Mouse (Mus musculus) liver, postnatal 0 days (tissue): ENCODE measurements at regions not wholly inside any gene's neighbourhood (a gene's known extent, or its start where the extent isn't known, plus 50 kb on each side); places are given as distances from the start of the nearest gene placed in this dataset.
A peak's percentile ranks its signal among the peaks of the same experiment; 100 is the strongest.
"Not testable (repeated sequence)": the region's sequence is repeated elsewhere in the genome, so short reads cannot be mapped to it uniquely, and the experiment has no call there.

ENCODE experiments used
- ATAC-seq: fragments of 200-750 bp; cut with Nextera tagmentation; 2 replicates; pipeline ENCODE4 v1.8.0; 2017; ENCODE audit warnings: mild to moderate bottlenecking, moderate library complexity
- DNase-seq: peaks from one replicate; pipeline ENCODE4 v3.0.0-alpha.2; 2016
- H3K27ac ChIP-seq: fragments of 300-500 bp; sonication (generic); 2 replicates; pipeline ENCODE4 v1.5.1; 2014; ENCODE audit warnings: antibody characterized with exemption, moderate library complexity, mild to moderate bottlenecking, low read depth
- H3K27me3 ChIP-seq: fragments of 300-500 bp; sonication (generic); 2 replicates; pipeline ENCODE4 v1.6.1; 2014; ENCODE audit warnings: low read length, control low read depth, mixed read lengths; ENCODE audit not compliant: insufficient read depth
- H3K36me3 ChIP-seq: fragments of 300-500 bp; sonication (generic); replicated peaks from 2 replicates; pipeline ENCODE4 v1.6.1; 2014; ENCODE audit warnings: mild to moderate bottlenecking, control low read depth, low read length, moderate library complexity, mixed read lengths; ENCODE audit not compliant: insufficient read depth
- H3K4me1 ChIP-seq: fragments of 300-500 bp; sonication (generic); 2 replicates; pipeline ENCODE4 v1.6.1; 2014; ENCODE audit warnings: antibody characterized with exemption, mild to moderate bottlenecking, control low read depth; ENCODE audit not compliant: insufficient read depth
- H3K4me2 ChIP-seq: fragments of 300-500 bp; sonication (generic); 2 replicates; pipeline ENCODE4 v1.6.1; 2014; ENCODE audit warnings: low read depth, mild to moderate bottlenecking, low read length, moderate library complexity, mixed read lengths
- H3K4me3 ChIP-seq: fragments of 300-500 bp; sonication (generic); 2 replicates; pipeline ENCODE4 v1.5.1; 2014; ENCODE audit warnings: low read depth, low read length
- H3K9ac ChIP-seq: fragments of 300-500 bp; sonication (generic); replicated peaks from 2 replicates; pipeline ENCODE4 v1.6.1; 2014; ENCODE audit warnings: mild to moderate bottlenecking, moderate library complexity
- H3K9me3 ChIP-seq: fragments of 300-500 bp; sonication (generic); 2 replicates; pipeline ENCODE4 v1.6.1; 2016; ENCODE audit warnings: mild to moderate bottlenecking, control low read depth, low read length, mixed read lengths
- CTCF ChIP-seq: sonication (generic); IDR thresholded peaks from 2 replicates; pipeline ENCODE4 v1.5.1; 2016; ENCODE audit warnings: antibody characterized with exemption, low read depth
- EP300 ChIP-seq: IDR thresholded peaks from 2 replicates; pipeline ENCODE4 v1.6.1; 2016; ENCODE audit warnings: antibody characterized with exemption, low read depth, mild to moderate bottlenecking
- WGBS: fragments of 180-500 bp; shearing (Covaris S2); extraction: QIAGEN DNeasy Blood & Tissue Kit; methylation state at CpG from one replicate; pipeline ENCODE4 v1.1.7; 2014; ENCODE audit not compliant: insufficient replicate concordance; 5-methylcytosine and 5-hydroxymethylcytosine counted together

GRCm38 (mm10) chr17:15620746-15621694 lies 56.9 kb upstream of the Prdm9 start:
- TF ChIP-seq EP300 (no peak), CTCF (no peak)
- H3K36me3 ChIP-seq, result no peaks in the 10 kb centered on the region
- no peak overlapping the region for H3K4me2 ChIP-seq
- no peaks in the 10 kb centered on the region for H3K9me3 ChIP-seq
- H3K4me3 ChIP-seq, result no peak overlapping the region
- ATAC-seq (no peak), DNase-seq (no peak)
- no peaks in the 10 kb centered on the region for H3K27me3 ChIP-seq
- no peak overlapping the region for H3K9ac ChIP-seq
- H3K4me1 ChIP-seq, result no peaks in the 10 kb centered on the region
- no peak overlapping the region for H3K27ac ChIP-seq
- whole genome bisulfite sequencing, result 53% methylated on average over 7 of the region's 7 CpGs

- no peak overlapping the region for H3K4me2 ChIP-seq
- no peak overlapping the region for H3K9ac ChIP-seq
- WGBS, result 7% methylated on average over 2 of the region's 2 CpGs
- DNase-seq, result no peak
- TF ChIP-seq CTCF, result peak; percentile 65
- TF ChIP-seq EP300, result no peak
- H3K27ac ChIP-seq, result no peak overlapping the region
- no peak overlapping the region for H3K4me3 ChIP-seq
- H3K27me3 ChIP-seq, result no peaks in the 10 kb centered on the region
- ATAC-seq, result no peak
- H3K4me1 ChIP-seq, result no peaks in the 10 kb centered on the region
- no peaks in the 10 kb centered on the region for H3K36me3 ChIP-seq
- no peaks in the 10 kb centered on the region for H3K9me3 ChIP-seq
Measured at GRCm38 (mm10) chr17:15622913-15623312, 58.8 kb upstream of the Prdm9 start.

GRCm38 (mm10) chr17:15630792-15631191 lies 66.6 kb upstream of the Prdm9 start:
- H3K4me1 ChIP-seq, result no peaks in the 10 kb centered on the region; the same call in 1 of the 2 replicates
- H3K36me3 ChIP-seq, result no peaks in the 10 kb centered on the region
- H3K4me2 ChIP-seq, result peak overlapping the region; percentile 64; the same call in 1 of the 2 replicates
- DNase-seq, result no peak
- no peaks in the 10 kb centered on the region for H3K9me3 ChIP-seq
- H3K27ac ChIP-seq, result no peak overlapping the region
- TF ChIP-seq CTCF, result no peak
- TF ChIP-seq EP300, result no peak
- 67% methylated on average over 5 of the region's 5 CpGs for WGBS
- no peak overlapping the region for H3K4me3 ChIP-seq
- H3K27me3 ChIP-seq, result no peaks in the 10 kb centered on the region
- no peak overlapping the region for H3K9ac ChIP-seq
- no peak for ATAC-seq

- Histone ChIP-seq H3K27ac (no peak overlapping the region), H3K4me1 (no peaks in the 10 kb centered on the region; the same call in 1 of the 2 replicates), H3K9me3 (no peaks in the 10 kb centered on the region), H3K4me2 (peak overlapping the region; percentile 64), H3K36me3 (no peaks in the 10 kb centered on the region), H3K9ac (no peak overlapping the region), H3K4me3 (peak overlapping the region; percentile 25), H3K27me3 (no peaks in the 10 kb centered on the region)
- 13% methylated on average over 11 of the region's 11 CpGs for WGBS
- DNase-seq (no peak), ATAC-seq (no peak)
- TF ChIP-seq CTCF (no peak), EP300 (no peak)
Measured at GRCm38 (mm10) chr17:15631626-15632025, 67.5 kb upstream of the Prdm9 start.

GRCm38 (mm10) chr17:15632090-15632489 lies 67.9 kb upstream of the Prdm9 start:
- H3K4me3 ChIP-seq, result peak overlapping the region; percentile 24
- H3K27me3 ChIP-seq, result no peaks in the 10 kb centered on the region
- peak overlapping the region; percentile 64 for H3K4me2 ChIP-seq
- ATAC-seq (no peak), DNase-seq (no peak)
- TF ChIP-seq CTCF (no peak), EP300 (no peak)
- no peak overlapping the region for H3K9ac ChIP-seq
- 22% methylated on average over 1 of the region's 1 CpGs for WGBS
- H3K9me3 ChIP-seq, result no peaks in the 10 kb centered on the region
- no peaks in the 10 kb centered on the region; the same call in 1 of the 2 replicates for H3K4me1 ChIP-seq
- no peak overlapping the region for H3K27ac ChIP-seq
- H3K36me3 ChIP-seq, result no peaks in the 10 kb centered on the region

GRCm38 (mm10) chr17:15639111-15639865 lies 65.5 kb upstream of the Chd1 start:
- not testable (repeated sequence) for ATAC-seq

More at GRCm38 (mm10) chr17:15639111-15639865, 65.5 kb upstream of the Chd1 start:
- 72% methylated on average over 12 of the region's 12 CpGs for WGBS
- H3K4me2 ChIP-seq, DNase-seq, H3K4me3 ChIP-seq, H3K4me1 ChIP-seq, H3K27me3 ChIP-seq, H3K9me3 ChIP-seq, H3K36me3 ChIP-seq, H3K9ac ChIP-seq, H3K27ac ChIP-seq: not testable (repeated sequence)
